Mouse (Mus musculus): Measurements from ENCODE around the gene Ptms.

The Ptms gene

GRCm38 (mm10) chr6:124888555-124889125, 31.3 kb downstream of the Ptms start:
- H3K4me1 ChIP-seq (replicated peaks; ENCODE audit: low read depth, low read length) = peaks cover 19% of the 10 kb centered on the region
- peaks cover 10% of the 10 kb centered on the region; the same call in 1 of the 2 replicates for H3K27me3 ChIP-seq (ENCODE audit: insufficient read depth, low read length)
- TF ChIP-seq CTCF (conservative IDR thresholded peaks at IDR 0.05; ENCODE audit: low read length) (no peak), POU5F1 (IDR thresholded peaks at IDR 0.05; ENCODE audit: borderline replicate concordance, low read length) (no peak), NANOG (IDR thresholded peaks at IDR 0.05; ENCODE audit: borderline replicate concordance, low read length) (no peak)
- no peak overlapping the region for H3K4me3 ChIP-seq (replicated peaks; ENCODE audit: low read length)
- no peaks in the 10 kb centered on the region for H3K9me3 ChIP-seq (ENCODE audit: low read length)
- no peaks in the 10 kb centered on the region for H3K36me3 ChIP-seq (ENCODE audit: insufficient read depth, low read length)

GRCm38 (mm10) chr6:124887986-124888385, 31.9 kb downstream of the Ptms start, which contains the start of gene Cd4:
Gene Cd4 (minus strand): TSS chr6:124888221.
- H3K27me3 ChIP-seq (ENCODE audit: insufficient read depth, low read length) = peaks cover 10% of the 10 kb centered on the region; the same call in 1 of the 2 replicates
- H3K4me1 ChIP-seq (replicated peaks; ENCODE audit: low read depth, low read length) = peaks cover 19% of the 10 kb centered on the region
- H3K4me3 ChIP-seq (replicated peaks; ENCODE audit: low read length) = no peak within 1 kb of the TSS
- no peaks in the 10 kb centered on the region for H3K36me3 ChIP-seq (ENCODE audit: insufficient read depth, low read length)
- TF ChIP-seq POU5F1 (IDR thresholded peaks at IDR 0.05; ENCODE audit: borderline replicate concordance, low read length) = no peak
- TF ChIP-seq NANOG (IDR thresholded peaks at IDR 0.05; ENCODE audit: borderline replicate concordance, low read length) = no peak
- no peak for TF ChIP-seq CTCF (conservative IDR thresholded peaks at IDR 0.05; ENCODE audit: low read length)
- H3K9me3 ChIP-seq (ENCODE audit: low read length) = no peaks in the 10 kb centered on the region

GRCm38 (mm10) chr6:124885956-124886381, 33.9 kb downstream of the Ptms start:
- H3K4me3 ChIP-seq (replicated peaks; ENCODE audit: low read length) = no peak overlapping the region
- no peak for TF ChIP-seq NANOG (IDR thresholded peaks at IDR 0.05; ENCODE audit: borderline replicate concordance, low read length)
- no peak for TF ChIP-seq CTCF (conservative IDR thresholded peaks at IDR 0.05; ENCODE audit: low read length)
- TF ChIP-seq POU5F1 (IDR thresholded peaks at IDR 0.05; ENCODE audit: borderline replicate concordance, low read length) = no peak
- no peaks in the 10 kb centered on the region for H3K36me3 ChIP-seq (ENCODE audit: insufficient read depth, low read length)
- H3K27me3 ChIP-seq (ENCODE audit: insufficient read depth, low read length) = peaks cover 10% of the 10 kb centered on the region; the same call in 1 of the 2 replicates
- H3K9me3 ChIP-seq (ENCODE audit: low read length) = no peaks in the 10 kb centered on the region
- H3K4me1 ChIP-seq (replicated peaks; ENCODE audit: low read depth, low read length) = peaks cover 6% of the 10 kb centered on the region; the same call in 1 of the 2 replicates

GRCm38 (mm10) chr6:124884714-124885500, 35.0 kb downstream of the Ptms start:
- no peak for TF ChIP-seq NANOG (IDR thresholded peaks at IDR 0.05; ENCODE audit: borderline replicate concordance, low read length)
- TF ChIP-seq POU5F1 (IDR thresholded peaks at IDR 0.05; ENCODE audit: borderline replicate concordance, low read length) = no peak
- TF ChIP-seq CTCF (conservative IDR thresholded peaks at IDR 0.05; ENCODE audit: low read length) = no peak
- H3K4me3 ChIP-seq (replicated peaks; ENCODE audit: low read length) = no peak overlapping the region
- H3K27me3 ChIP-seq (ENCODE audit: insufficient read depth, low read length) = peaks cover 10% of the 10 kb centered on the region; the same call in 1 of the 2 replicates
- no peaks in the 10 kb centered on the region for H3K36me3 ChIP-seq (ENCODE audit: insufficient read depth, low read length)
- 0 out of 2 replicates have a peak, but pooled peaks cover 5% of the 10 kb centered on the region for H3K4me1 ChIP-seq (replicated peaks; ENCODE audit: low read depth, low read length)
- no peaks in the 10 kb centered on the region for H3K9me3 ChIP-seq (ENCODE audit: low read length)

GRCm38 (mm10) chr6:124883351-124883750, 36.6 kb downstream of the Ptms start:
- Histone ChIP-seq H3K36me3 (ENCODE audit: insufficient read depth, low read length) (no peaks in the 10 kb centered on the region), H3K4me1 (replicated peaks; ENCODE audit: low read depth, low read length) (0 out of 2 replicates have a peak, but pooled peaks cover 5% of the 10 kb centered on the region), H3K4me3 (replicated peaks; ENCODE audit: low read length) (no peak overlapping the region), H3K9me3 (ENCODE audit: low read length) (no peaks in the 10 kb centered on the region), H3K27me3 (ENCODE audit: insufficient read depth, low read length) (peaks cover 13% of the 10 kb centered on the region; the same call in 1 of the 2 replicates)
- TF ChIP-seq CTCF (conservative IDR thresholded peaks at IDR 0.05; ENCODE audit: low read length) (no peak), NANOG (IDR thresholded peaks at IDR 0.05; ENCODE audit: borderline replicate concordance, low read length) (no peak), POU5F1 (IDR thresholded peaks at IDR 0.05; ENCODE audit: borderline replicate concordance, low read length) (no peak)

- Histone ChIP-seq H3K27me3 (ENCODE audit: insufficient read depth, low read length) (peaks cover 10% of the 10 kb centered on the region; the same call in 1 of the 2 replicates), H3K9me3 (ENCODE audit: low read length) (no peaks in the 10 kb centered on the region), H3K4me3 (replicated peaks; ENCODE audit: low read length) (no peak overlapping the region), H3K4me1 (replicated peaks; ENCODE audit: low read depth, low read length) (peaks cover 8% of the 10 kb centered on the region), H3K36me3 (ENCODE audit: insufficient read depth, low read length) (no peaks in the 10 kb centered on the region)
- TF ChIP-seq CTCF (conservative IDR thresholded peaks at IDR 0.05; ENCODE audit: low read length) (no peak), POU5F1 (IDR thresholded peaks at IDR 0.05; ENCODE audit: borderline replicate concordance, low read length) (no peak), NANOG (IDR thresholded peaks at IDR 0.05; ENCODE audit: borderline replicate concordance, low read length) (no peak)
These were observed 38.1 kb downstream of the Ptms start for GRCm38 (mm10) chr6:124881821-124882220.

GRCm38 (mm10) chr6:124879390-124879789, 40.5 kb downstream of the Ptms start:
- Histone ChIP-seq H3K4me3 (replicated peaks; ENCODE audit: low read length) (no peak overlapping the region), H3K4me1 (replicated peaks; ENCODE audit: low read depth, low read length) (peaks cover 13% of the 10 kb centered on the region), H3K9me3 (ENCODE audit: low read length) (no peaks in the 10 kb centered on the region), H3K36me3 (ENCODE audit: insufficient read depth, low read length) (no peaks in the 10 kb centered on the region), H3K27me3 (ENCODE audit: insufficient read depth, low read length) (0 out of 2 replicates have a peak, but pooled peaks cover 3% of the 10 kb centered on the region)
- TF ChIP-seq POU5F1 (IDR thresholded peaks at IDR 0.05; ENCODE audit: borderline replicate concordance, low read length) (no peak), CTCF (conservative IDR thresholded peaks at IDR 0.05; ENCODE audit: low read length) (no peak), NANOG (IDR thresholded peaks at IDR 0.05; ENCODE audit: borderline replicate concordance, low read length) (no peak)

- peaks cover 22% of the 10 kb centered on the region for H3K4me1 ChIP-seq (replicated peaks; ENCODE audit: low read depth, low read length)
- H3K27me3 ChIP-seq (ENCODE audit: insufficient read depth, low read length) = peaks cover 8% of the 10 kb centered on the region; the same call in 1 of the 2 replicates
- H3K36me3 ChIP-seq (ENCODE audit: insufficient read depth, low read length) = no peaks in the 10 kb centered on the region
- no peak for TF ChIP-seq NANOG (IDR thresholded peaks at IDR 0.05; ENCODE audit: borderline replicate concordance, low read length)
- no peak for TF ChIP-seq POU5F1 (IDR thresholded peaks at IDR 0.05; ENCODE audit: borderline replicate concordance, low read length)
- TF ChIP-seq CTCF (conservative IDR thresholded peaks at IDR 0.05; ENCODE audit: low read length) = no peak
- no peaks in the 10 kb centered on the region for H3K9me3 ChIP-seq (ENCODE audit: low read length)
- H3K4me3 ChIP-seq (replicated peaks; ENCODE audit: low read length) = no peak overlapping the region
These were observed 45.6 kb downstream of the Ptms start for GRCm38 (mm10) chr6:124874348-124874747.

Data from E14TG2a.4 (cell line).